Mouse (Mus musculus): ENCODE results near the gene Hoxd4.

DNA sequence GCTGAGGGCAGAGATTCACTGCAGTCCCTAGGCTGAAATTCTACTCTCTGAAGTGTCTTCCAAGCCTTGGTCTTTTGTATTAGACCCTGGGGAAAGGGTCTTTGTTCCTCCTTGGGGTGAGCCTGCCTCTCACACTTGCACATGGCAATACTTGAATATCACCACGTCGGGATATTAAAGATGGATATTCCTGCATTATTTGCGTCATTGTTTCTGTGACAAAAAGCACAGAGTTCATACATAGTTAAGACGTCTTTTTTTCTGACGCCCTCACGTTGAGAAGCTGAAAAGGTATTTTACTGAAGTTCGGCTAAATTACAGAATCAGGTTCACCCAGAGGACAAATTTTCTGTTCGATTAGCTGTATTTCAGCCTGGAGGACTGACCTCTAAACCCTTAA is 18.6 kb downstream of the Hoxd4 start:
- TF ChIP-seq POLR2A (IDR thresholded peaks at IDR 0.05; ENCODE audit: borderline replicate concordance, extremely low read depth, low read depth, low read length) (no peak), CTCF (IDR thresholded peaks at IDR 0.05; ENCODE audit: insufficient read depth, low read length) (no peak)
